Mouse (Mus musculus): Measurements from ENCODE around the gene Fyn. TPM values are rescaled to one million over a fixed set of nuclear protein-coding genes. Genes with fewer than 3 reads are reported as not detected.

Gene Fyn
- polyA plus RNA-seq, 1 experiment from 2014 or later = 6.5 TPM

DNA sequence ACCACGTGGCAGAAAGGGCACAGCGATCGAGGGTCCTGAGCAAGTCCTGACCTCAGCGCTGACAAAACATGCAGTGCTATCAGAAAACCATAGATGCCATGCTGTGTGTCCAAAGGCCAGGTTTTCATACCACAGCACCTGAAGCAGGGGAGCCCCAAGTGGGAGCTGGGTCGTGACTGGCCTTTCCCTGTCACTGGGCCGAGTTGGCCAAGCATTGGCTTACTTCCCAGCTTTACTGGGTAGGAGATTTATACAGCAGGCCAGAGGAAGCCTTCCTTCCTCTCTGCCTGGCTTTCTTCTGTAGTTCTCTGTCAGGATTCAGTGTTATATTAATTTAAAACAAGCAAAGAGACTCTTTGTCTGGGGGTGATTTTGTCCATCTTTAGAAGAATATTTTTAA is 35.1 kb downstream of the Fyn start:
- TF ChIP-seq CTCF (IDR thresholded peaks at IDR 0.05; ENCODE audit: low read depth) (no peak), EP300 (IDR thresholded peaks at IDR 0.05; ENCODE audit: low read depth) (no peak)
- 77% methylated on average over 6 of the region's 6 CpGs for WGBS (ENCODE audit: insufficient replicate concordance)
- Histone ChIP-seq H3K4me1 (ENCODE audit: insufficient read depth) (peaks cover 10% of the 10 kb centered on the region), H3K4me3 (ENCODE audit: low read depth, low read length) (no peak overlapping the region), H3K9me3 (ENCODE audit: low read length) (no peaks in the 10 kb centered on the region), H3K9ac (replicated peaks) (no peak overlapping the region), H3K27ac (ENCODE audit: low read depth) (no peak overlapping the region), H3K27me3 (ENCODE audit: insufficient read depth, low read length) (no peaks in the 10 kb centered on the region), H3K36me3 (replicated peaks; ENCODE audit: insufficient read depth, low read length) (no peaks in the 10 kb centered on the region), H3K4me2 (ENCODE audit: low read depth, low read length) (no peak overlapping the region)
- ATAC-seq (no peak), DNase-seq (no peak)

DNA sequence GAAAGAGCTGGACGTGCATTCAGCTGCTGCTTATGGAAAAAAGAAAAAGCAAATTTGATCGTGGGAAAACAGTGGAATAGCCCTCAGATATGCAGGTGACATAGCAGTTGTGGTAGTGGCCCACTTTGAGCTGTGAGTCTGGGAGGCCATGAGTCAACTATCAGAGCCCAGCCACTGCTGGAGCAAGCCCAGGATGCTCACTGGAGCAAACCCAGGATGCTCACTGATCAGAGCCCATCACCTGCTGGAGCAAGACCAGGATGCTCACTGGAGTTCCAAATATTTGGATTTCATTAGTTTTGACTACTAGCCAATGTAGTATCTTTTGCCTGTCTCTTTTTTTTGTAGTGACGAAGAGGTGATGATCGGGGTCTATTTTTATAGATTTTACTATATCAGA is 35.5 kb downstream of the Fyn start:
- DNase-seq (no peak), ATAC-seq (no peak)
- Histone ChIP-seq H3K27ac (ENCODE audit: low read depth) (no peak overlapping the region), H3K4me1 (ENCODE audit: insufficient read depth) (peaks cover 10% of the 10 kb centered on the region), H3K36me3 (replicated peaks; ENCODE audit: insufficient read depth, low read length) (no peaks in the 10 kb centered on the region), H3K9me3 (ENCODE audit: low read length) (no peaks in the 10 kb centered on the region), H3K4me2 (ENCODE audit: low read depth, low read length) (no peak overlapping the region), H3K9ac (replicated peaks) (no peak overlapping the region), H3K4me3 (ENCODE audit: low read depth, low read length) (no peak overlapping the region), H3K27me3 (ENCODE audit: insufficient read depth, low read length) (no peaks in the 10 kb centered on the region)
- 82% methylated on average over 4 of the region's 4 CpGs for WGBS (ENCODE audit: insufficient replicate concordance)
- TF ChIP-seq CTCF (IDR thresholded peaks at IDR 0.05; ENCODE audit: low read depth) = no peak

GRCm38 (mm10) chr10:39405982-39406797 is 37.5 kb downstream of the Fyn start:
- DNase-seq (no peak), ATAC-seq (peak; percentile 83)
- TF ChIP-seq CTCF (IDR thresholded peaks at IDR 0.05; ENCODE audit: low read depth) = no peak
- no peak for TF ChIP-seq EP300 (IDR thresholded peaks at IDR 0.05; ENCODE audit: low read depth)

DNA sequence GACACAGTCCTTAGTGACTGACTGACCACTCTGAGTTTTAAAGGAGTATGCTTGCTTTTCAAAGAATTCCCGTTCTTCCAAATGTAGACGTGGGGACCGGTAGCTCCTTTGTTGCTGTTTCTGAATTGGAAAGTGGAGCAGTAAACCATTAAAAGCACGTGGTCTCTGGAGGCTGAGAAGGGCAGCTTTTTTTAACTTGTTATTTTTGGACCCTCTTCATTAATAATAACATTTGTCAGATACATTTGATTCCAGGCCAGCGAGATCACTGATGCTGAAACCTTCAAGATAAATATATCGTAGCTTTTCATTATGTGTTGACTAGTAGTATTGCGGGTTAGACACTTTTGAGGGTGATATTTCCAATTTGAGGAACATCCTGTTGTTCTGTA is 38.1 kb downstream of the Fyn start:
- Histone ChIP-seq H3K4me3 (ENCODE audit: low read depth, low read length) (no peak overlapping the region), H3K27ac (ENCODE audit: low read depth) (no peak overlapping the region), H3K4me2 (ENCODE audit: low read depth, low read length) (peak overlapping the region; percentile 40; the same call in 1 of the 2 replicates), H3K9me3 (ENCODE audit: low read length) (no peaks in the 10 kb centered on the region), H3K4me1 (ENCODE audit: insufficient read depth) (peaks cover 10% of the 10 kb centered on the region), H3K36me3 (replicated peaks; ENCODE audit: insufficient read depth, low read length) (no peaks in the 10 kb centered on the region), H3K9ac (replicated peaks) (no peak overlapping the region), H3K27me3 (ENCODE audit: insufficient read depth, low read length) (no peaks in the 10 kb centered on the region)
- WGBS (ENCODE audit: insufficient replicate concordance) = 73% methylated on average over 7 of the region's 7 CpGs
- TF ChIP-seq CTCF (IDR thresholded peaks at IDR 0.05; ENCODE audit: low read depth) = no peak
- no peak for TF ChIP-seq EP300 (IDR thresholded peaks at IDR 0.05; ENCODE audit: low read depth)
- no peak for DNase-seq
- ATAC-seq = no peak

More at GRCm38 (mm10) chr10:39405982-39406797, 37.5 kb downstream of the Fyn start:
- Histone ChIP-seq H3K4me2 (ENCODE audit: low read depth, low read length) (peak overlapping the region; percentile 40), H3K27ac (ENCODE audit: low read depth) (0 out of 2 replicates have a peak overlapping the region, but pooled peaks have one; percentile 39), H3K4me1 (ENCODE audit: insufficient read depth) (peaks cover 10% of the 10 kb centered on the region), H3K9ac (replicated peaks) (no peak overlapping the region; the same call in 1 of the 2 replicates), H3K27me3 (ENCODE audit: insufficient read depth, low read length) (no peaks in the 10 kb centered on the region), H3K4me3 (ENCODE audit: low read depth, low read length) (no peak overlapping the region), H3K36me3 (replicated peaks; ENCODE audit: insufficient read depth, low read length) (no peaks in the 10 kb centered on the region), H3K9me3 (ENCODE audit: low read length) (no peaks in the 10 kb centered on the region)
- WGBS (ENCODE audit: insufficient replicate concordance) = 51% methylated on average over 10 of the region's 10 CpGs

DNA sequence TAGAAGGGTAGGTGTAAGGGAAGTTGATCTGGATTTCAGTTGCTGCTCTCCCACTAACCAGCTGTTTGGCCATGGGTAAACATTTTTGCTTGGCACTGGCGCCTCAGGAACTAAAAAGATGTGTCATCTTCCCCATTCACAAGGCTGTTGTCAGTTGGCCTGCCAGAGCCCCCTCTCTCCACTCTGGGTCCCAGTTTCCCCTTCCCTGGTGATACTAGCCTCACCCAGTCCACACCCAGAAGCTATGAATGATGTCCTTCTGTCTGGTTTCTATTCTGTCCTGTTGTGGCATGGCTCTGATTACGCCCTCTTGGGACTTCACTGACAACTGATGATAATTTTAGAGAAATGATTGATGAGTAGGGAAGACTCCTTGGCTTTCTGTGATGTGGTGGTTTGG is 38.9 kb downstream of the Fyn start:
- no peaks in the 10 kb centered on the region for H3K36me3 ChIP-seq (replicated peaks; ENCODE audit: insufficient read depth, low read length)
- WGBS (ENCODE audit: insufficient replicate concordance) = 81% methylated on average over 2 of the region's 2 CpGs
- H3K27ac ChIP-seq (ENCODE audit: low read depth) = no peak overlapping the region
- no peak overlapping the region for H3K9ac ChIP-seq (replicated peaks)
- TF ChIP-seq EP300 (IDR thresholded peaks at IDR 0.05; ENCODE audit: low read depth) (no peak), CTCF (IDR thresholded peaks at IDR 0.05; ENCODE audit: low read depth) (no peak)
- H3K9me3 ChIP-seq (ENCODE audit: low read length) = no peaks in the 10 kb centered on the region
- peaks cover 16% of the 10 kb centered on the region for H3K4me1 ChIP-seq (ENCODE audit: insufficient read depth)
- H3K4me3 ChIP-seq (ENCODE audit: low read depth, low read length) = no peak overlapping the region
- ATAC-seq (no peak), DNase-seq (no peak)
- no peaks in the 10 kb centered on the region for H3K27me3 ChIP-seq (ENCODE audit: insufficient read depth, low read length)
- H3K4me2 ChIP-seq (ENCODE audit: low read depth, low read length) = no peak overlapping the region

GRCm38 (mm10) chr10:39409602-39410001 is 40.9 kb downstream of the Fyn start:
- Histone ChIP-seq H3K27ac (ENCODE audit: low read depth) (no peak overlapping the region), H3K9me3 (ENCODE audit: low read length) (no peaks in the 10 kb centered on the region), H3K27me3 (ENCODE audit: insufficient read depth, low read length) (no peaks in the 10 kb centered on the region), H3K4me3 (ENCODE audit: low read depth, low read length) (no peak overlapping the region), H3K9ac (replicated peaks) (no peak overlapping the region), H3K4me1 (ENCODE audit: insufficient read depth) (peaks cover 18% of the 10 kb centered on the region), H3K36me3 (replicated peaks; ENCODE audit: insufficient read depth, low read length) (no peaks in the 10 kb centered on the region), H3K4me2 (ENCODE audit: low read depth, low read length) (no peak overlapping the region)
- DNase-seq = no peak
- TF ChIP-seq EP300 (IDR thresholded peaks at IDR 0.05; ENCODE audit: low read depth) = no peak
- no peak for TF ChIP-seq CTCF (IDR thresholded peaks at IDR 0.05; ENCODE audit: low read depth)
- 69% methylated on average over 7 of the region's 7 CpGs for WGBS (ENCODE audit: insufficient replicate concordance)
- ATAC-seq = no peak

Measured in liver, postnatal 0 days (tissue).